Comparison of ENCODE assay signal across 8 mouse cellular contexts in genomic region chr7:111122531-111123130, GRCm38 (mm10). TPM values are rescaled to one million over a fixed set of nuclear protein-coding genes. Genes with fewer than 3 reads are reported as not detected.
DNase-seq lines count a peak whose midpoint lies in the region; ATAC-seq and TF ChIP-seq lines count a peak whose summit lies in the region.

No protein-coding gene starts in this region.

- H3K9me3 ChIP-seq in forebrain, embryonic 10.5 days: no peaks in the 10 kb centered on the region
- no peaks in the 10 kb centered on the region for H3K9me3 ChIP-seq in heart, embryonic 15.5 days (replicated peaks)
- H3K9me3 ChIP-seq in liver, embryonic 14.5 days (ENCODE audit: control insufficient read depth, low read length): no peaks in the 10 kb centered on the region
- no peaks in the 10 kb centered on the region for H3K9me3 ChIP-seq in neural tube, embryonic 11.5 days (ENCODE audit: control insufficient read depth, low read length)
- no peaks in the 10 kb centered on the region for H3K9me3 ChIP-seq in stomach, postnatal 0 days (ENCODE audit: control insufficient read depth, low read length)

- peak overlapping the region; percentile 70 for H3K4me3 ChIP-seq in forebrain, embryonic 10.5 days
- peak overlapping the region; percentile 64 for H3K4me3 ChIP-seq in heart, embryonic 15.5 days
- H3K4me3 ChIP-seq in liver, embryonic 14.5 days (ENCODE audit: insufficient read depth in 1 of 2, low read depth in 2 of 2, low read length in 2 of 2): peak overlapping the region; percentile 77 to 89
- H3K4me3 ChIP-seq in neural tube, embryonic 11.5 days (ENCODE audit: low read depth, low read length): peak overlapping the region; percentile 71
- H3K4me3 ChIP-seq in stomach, postnatal 0 days (ENCODE audit: low read depth, low read length): peak overlapping the region; percentile 68

- under 1% methylated on average over 44 of the region's 44 CpGs for WGBS in forebrain, embryonic 10.5 days
- WGBS in heart, embryonic 15.5 days: under 1% methylated on average over 44 of the region's 44 CpGs
- WGBS in liver, embryonic 14.5 days (ENCODE audit: insufficient replicate concordance): under 1% methylated on average over 44 of the region's 44 CpGs
- 1% methylated on average over 44 of the region's 44 CpGs for WGBS in neural tube, embryonic 11.5 days
- WGBS in stomach, postnatal 0 days: under 1% methylated on average over 44 of the region's 44 CpGs

- no peak for TF ChIP-seq CTCF in liver, embryonic 14.5 days (IDR thresholded peaks at IDR 0.05; ENCODE audit: low read depth)
- TF ChIP-seq CTCF in stomach, postnatal 0 days (IDR thresholded peaks at IDR 0.05; ENCODE audit: low read depth): no peak

- peaks cover 24% of the 10 kb centered on the region for H3K36me3 ChIP-seq in forebrain, embryonic 10.5 days (replicated peaks)
- peaks cover 7% of the 10 kb centered on the region; the same call in 1 of the 2 replicates for H3K36me3 ChIP-seq in heart, embryonic 15.5 days
- no peaks in the 10 kb centered on the region for H3K36me3 ChIP-seq in liver, embryonic 14.5 days (replicated peaks; ENCODE audit: control insufficient read depth, insufficient read depth, low read depth)
- H3K36me3 ChIP-seq in neural tube, embryonic 11.5 days (ENCODE audit: control insufficient read depth, insufficient read depth, low read length): no peaks in the 10 kb centered on the region; the same call in 1 of the 2 replicates
- no peaks in the 10 kb centered on the region for H3K36me3 ChIP-seq in stomach, postnatal 0 days (ENCODE audit: control insufficient read depth, insufficient read depth, low read length)

- peak; percentile 100 for ATAC-seq in heart, embryonic 15.5 days (replicated peaks; ENCODE audit: insufficient number of reproducible peaks, insufficient read depth, low FRiP score, low read depth)
- ATAC-seq in liver, embryonic 14.5 days (ENCODE audit: insufficient read depth): peak; percentile 99
- ATAC-seq in neural tube, embryonic 11.5 days (ENCODE audit: insufficient read depth, low FRiP score, low TSS enrichment): peak; percentile 99
- peak; percentile 100 for ATAC-seq in stomach, postnatal 0 days (ENCODE audit: low FRiP score, low TSS enrichment)

- H3K27me3 ChIP-seq in forebrain, embryonic 10.5 days (ENCODE audit: poor library complexity, severe bottlenecking): no peaks in the 10 kb centered on the region
- no peaks in the 10 kb centered on the region for H3K27me3 ChIP-seq in heart, embryonic 15.5 days
- no peaks in the 10 kb centered on the region for H3K27me3 ChIP-seq in liver, embryonic 14.5 days (ENCODE audit: control insufficient read depth, insufficient read depth, low read length)
- H3K27me3 ChIP-seq in neural tube, embryonic 11.5 days (ENCODE audit: control insufficient read depth, insufficient read depth, low read length): no peaks in the 10 kb centered on the region
- no peaks in the 10 kb centered on the region for H3K27me3 ChIP-seq in stomach, postnatal 0 days (ENCODE audit: control insufficient read depth, insufficient read depth, low read length)

- peak overlapping the region; percentile 98 for H3K27ac ChIP-seq in forebrain, embryonic 10.5 days
- peak overlapping the region; percentile 95 for H3K27ac ChIP-seq in heart, embryonic 15.5 days
- H3K27ac ChIP-seq in liver, embryonic 14.5 days: peak overlapping the region; percentile 78
- H3K27ac ChIP-seq in neural tube, embryonic 11.5 days (ENCODE audit: low read depth, low read length): peak overlapping the region; percentile 98
- H3K27ac ChIP-seq in stomach, postnatal 0 days (replicated peaks): peak overlapping the region; percentile 99

- peak; percentile 4; the same call in 1 of the 2 replicates for TF ChIP-seq EP300 in liver, embryonic 14.5 days (IDR thresholded peaks at IDR 0.05; ENCODE audit: low read depth)
- peak; percentile 78 for TF ChIP-seq EP300 in stomach, postnatal 0 days (optimal IDR thresholded peaks at IDR 0.05)

- H3K4me2 ChIP-seq in heart, embryonic 15.5 days: peak overlapping the region; percentile 75
- H3K4me2 ChIP-seq in liver, embryonic 14.5 days (ENCODE audit: low read depth): peak overlapping the region; percentile 99
- peak overlapping the region; percentile 80 for H3K4me2 ChIP-seq in neural tube, embryonic 11.5 days (ENCODE audit: low read depth)
- H3K4me2 ChIP-seq in stomach, postnatal 0 days (replicated peaks; ENCODE audit: low read depth): peak overlapping the region; percentile 89

- peak; percentile 94 for DNase-seq in CD8-positive naive resting alpha-beta T cell, adult 2 months (ENCODE audit: low read depth in 2 of 2, low spot score in 2 of 2)
- DNase-seq in c-Kit-positive CD71-negative TER-119-negative erythroid progenitor cells, embryonic 14.5 days (ENCODE audit: low read depth): peak; percentile 95
- DNase-seq in forebrain, embryonic 10.5 days (ENCODE audit: extremely low spot score, low spot score): peak; percentile 95
- peak; percentile 97 to 99 for DNase-seq in kidney, postnatal 25 days
- DNase-seq in liver, embryonic 14.5 days (ENCODE audit: low read depth in 3 of 3, low spot score in 3 of 3): peak; percentile 94 to 96 (median 95)
- DNase-seq in neural tube, embryonic 11.5 days (ENCODE audit: low spot score): peak; percentile 98
- DNase-seq in stomach, postnatal 0 days (ENCODE audit: low spot score): peak; percentile 96

- H3K9ac ChIP-seq in heart, embryonic 15.5 days: peak overlapping the region; percentile 63
- peak overlapping the region; percentile 83 for H3K9ac ChIP-seq in liver, embryonic 14.5 days (replicated peaks)
- H3K9ac ChIP-seq in neural tube, embryonic 11.5 days (ENCODE audit: low read length): peak overlapping the region; percentile 91
- H3K9ac ChIP-seq in stomach, postnatal 0 days (ENCODE audit: low read length): peak overlapping the region; percentile 83

- peaks cover 21% of the 10 kb centered on the region for H3K4me1 ChIP-seq in forebrain, embryonic 10.5 days
- peaks cover 7% of the 10 kb centered on the region for H3K4me1 ChIP-seq in heart, embryonic 15.5 days (replicated peaks)
- H3K4me1 ChIP-seq in liver, embryonic 14.5 days (replicated peaks; ENCODE audit: control insufficient read depth in 2 of 2, insufficient read depth in 2 of 2, low read length in 1 of 2): peaks cover 15 to 17% of the 10 kb centered on the region in 2 experiments
- H3K4me1 ChIP-seq in neural tube, embryonic 11.5 days (ENCODE audit: control insufficient read depth, insufficient read depth, low read length): peaks cover 10% of the 10 kb centered on the region; the same call in 1 of the 2 replicates
- H3K4me1 ChIP-seq in stomach, postnatal 0 days (replicated peaks; ENCODE audit: control insufficient read depth, insufficient read depth): peaks cover 9% of the 10 kb centered on the region; the same call in 1 of the 2 replicates

RNA-seq across cellular contexts. Expression of gene Eif4g2, which starts 39.8 kb away (rescaled TPM):
- 1,431 and 1,439 TPM in 2 replicates for polyA plus RNA-seq in forebrain, embryonic 10.5 days (2016; fragmentation: Nextera tagmentation; extraction: Ambion mirVana)
- 528 and 555 TPM in 2 replicates for polyA plus RNA-seq in heart, embryonic 15.5 days (2015; fragmentation: Nextera tagmentation; extraction: Ambion mirVana)
- 63.6 and 135 TPM in 2 replicates for polyA plus RNA-seq in liver, embryonic 14.5 days (2012; rRNA removed)
- polyA plus RNA-seq in liver, embryonic 14.5 days (2014; fragmentation: Nextera tagmentation; extraction: Ambion mirVana): 464 and 494 TPM in 2 replicates
- 2,074 and 2,084 TPM in 2 replicates for polyA plus RNA-seq in neural tube, embryonic 11.5 days (2014; fragmentation: Nextera tagmentation; extraction: Ambion mirVana)
- 295 and 312 TPM in 2 replicates for polyA plus RNA-seq in stomach, postnatal 0 days (2015; fragmentation: Nextera tagmentation; extraction: Ambion mirVana)

Comparison
In these comparisons a context has a peak if more than half of its experiments do, and no peak if none do; other contexts are left out.
1. Peak in every context shown above with its lines: DNase-seq, ATAC-seq, H3K4me3 ChIP-seq and H3K27ac ChIP-seq.